Mouse (Mus musculus) myocyte (in vitro differentiated cells): ENCODE data around the gene Pdk2. TPM values are rescaled to one million over a fixed set of nuclear protein-coding genes. Genes with fewer than 3 reads are reported as not detected.

Experiments used
- H3K27me3 ChIP-seq: one replicate; pipeline ENCODE4 v1.6.1; 2011; ENCODE audit not compliant: control insufficient read depth, insufficient read depth, insufficient read length
- H3K36me3 ChIP-seq: one replicate; pipeline ENCODE4 v1.6.1; 2011; ENCODE audit not compliant: control insufficient read depth, insufficient read depth
- H3K4me2 ChIP-seq: one replicate; pipeline ENCODE4 v1.6.1; 2011; ENCODE audit warnings: low read depth, control low read depth
- H3K4me3 ChIP-seq: one replicate; pipeline ENCODE4 v1.5.1; 2011; ENCODE audit warnings: mild to moderate bottlenecking, control low read depth, moderate library complexity
- H3K79me2 ChIP-seq: one replicate; pipeline ENCODE4 v1.6.1; 2011; ENCODE audit not compliant: control insufficient read depth, insufficient read depth
- H3ac ChIP-seq: one replicate; pipeline ENCODE4 v1.6.1; 2011; ENCODE audit not compliant: control insufficient read depth, insufficient read length
- CEBPB ChIP-seq: IDR thresholded peaks from 2 replicates; pipeline ENCODE4 v1.6.1; 2011; ENCODE audit warnings: mild to moderate bottlenecking, moderate library complexity; ENCODE audit not compliant: poor library complexity, insufficient read depth, severe bottlenecking
- E2F4 ChIP-seq: IDR thresholded peaks from one replicate; pipeline ENCODE4 v1.6.1; 2011; ENCODE audit warnings: mild to moderate bottlenecking, control low read depth, moderate library complexity; ENCODE audit not compliant: insufficient read depth
- MAX ChIP-seq: IDR thresholded peaks from one replicate; pipeline ENCODE4 v1.6.1; 2011; ENCODE audit warnings: low read depth, mild to moderate bottlenecking, control low read depth
- MYOD1 ChIP-seq, 3 experiments: IDR thresholded peaks; one replicate each; pipeline ENCODE4 v1.6.1; 2011; ENCODE audit warnings: control low read depth in 2 of 3, low read depth in 2 of 3, mild to moderate bottlenecking in 2 of 3, moderate library complexity in 1 of 3; ENCODE audit not compliant: insufficient read length in 2 of 3, control insufficient read depth in 1 of 3
- MYOG ChIP-seq, 3 experiments: IDR thresholded peaks; one replicate each; pipeline ENCODE4 v1.6.1; 2011; ENCODE audit warnings: control low read depth in 2 of 3, low read depth in 2 of 3, mild to moderate bottlenecking in 2 of 3; ENCODE audit not compliant: insufficient read length in 2 of 3, control insufficient read depth in 1 of 3, insufficient read depth in 1 of 3
- POLR2A ChIP-seq: IDR thresholded peaks from one replicate; pipeline ENCODE4 v1.6.1; 2011; ENCODE audit warnings: low read depth, mild to moderate bottlenecking, control low read depth, moderate library complexity; ENCODE audit not compliant: insufficient read length
- POLR2AphosphoS2 ChIP-seq: IDR thresholded peaks from one replicate; pipeline ENCODE4 v1.6.1; 2011; ENCODE audit warnings: low read depth, control low read depth; ENCODE audit not compliant: insufficient read length
- REST ChIP-seq: IDR thresholded peaks from one replicate; pipeline ENCODE4 v1.6.1; 2011; ENCODE audit warnings: mild to moderate bottlenecking, control low read depth, moderate library complexity; ENCODE audit not compliant: insufficient read depth, insufficient read length
- SRF ChIP-seq: IDR thresholded peaks from one replicate; pipeline ENCODE4 v1.6.1; 2011; ENCODE audit warnings: low read depth; ENCODE audit not compliant: control insufficient read depth, insufficient read length
- TCF12 ChIP-seq: IDR thresholded peaks from one replicate; pipeline ENCODE4 v1.6.1; 2011; ENCODE audit warnings: mild to moderate bottlenecking, control low read depth; ENCODE audit not compliant: poor library complexity, insufficient read depth, severe bottlenecking
- TCF3 ChIP-seq: IDR thresholded peaks from one replicate; pipeline ENCODE4 v1.6.1; 2011; ENCODE audit warnings: low read depth, control low read depth; ENCODE audit not compliant: insufficient read length
- USF1 ChIP-seq: IDR thresholded peaks from one replicate; pipeline ENCODE4 v1.6.1; 2011; ENCODE audit warnings: low read depth, mild to moderate bottlenecking, control low read depth, moderate library complexity
- polyA plus RNA-seq: library from polyadenylated mRNA; unstranded; fragments of >200 nt; fragmentation: generic; extraction: Trizol; gene quantifications from one replicate; pipeline ENCODE4 v1.2.1, GENCODE M21; 2012; ENCODE audit warnings: missing spikeins

Pdk2 gene
- polyA plus RNA-seq, 1 experiment, result 33.3 TPM

GRCm38 (mm10) chr11:95000548-95000947 lies 40.6 kb downstream of the Pdk2 start:
- H3K27me3 ChIP-seq, result no peaks in the 10 kb centered on the region
- no peak overlapping the region for H3K4me3 ChIP-seq
- no peak overlapping the region for H3ac ChIP-seq
- H3K79me2 ChIP-seq, result peaks cover 8% of the 10 kb centered on the region
- peaks cover 10% of the 10 kb centered on the region for H3K36me3 ChIP-seq
- no peak overlapping the region for H3K4me2 ChIP-seq
- no peak for TF ChIP-seq USF1
- no peak for TF ChIP-seq MYOG (IDR thresholded peaks at IDR 0.05; ENCODE audit: control insufficient read depth in 1 of 3, insufficient read depth in 1 of 3, insufficient read length in 2 of 3, low read depth in 2 of 3)
- TF ChIP-seq POLR2A, result no peak
- no peak for TF ChIP-seq SRF
- no peak for TF ChIP-seq REST
- no peak for TF ChIP-seq MAX
- no peak for TF ChIP-seq POLR2AphosphoS2
- TF ChIP-seq E2F4, result no peak
- TF ChIP-seq TCF3, result no peak
- no peak for TF ChIP-seq CEBPB
- TF ChIP-seq MYOD1 (IDR thresholded peaks at IDR 0.05; ENCODE audit: control insufficient read depth in 1 of 3, insufficient read length in 2 of 3, low read depth in 2 of 3), result no peak
- TF ChIP-seq TCF12, result no peak

- no peak overlapping the region for H3K4me3 ChIP-seq
- no peak overlapping the region for H3K4me2 ChIP-seq
- H3K27me3 ChIP-seq, result no peaks in the 10 kb centered on the region
- H3K36me3 ChIP-seq, result peaks cover 11% of the 10 kb centered on the region
- H3K79me2 ChIP-seq, result peaks cover 11% of the 10 kb centered on the region
- TF ChIP-seq MAX (no peak), MYOG (IDR thresholded peaks at IDR 0.05; ENCODE audit: control insufficient read depth in 1 of 3, insufficient read depth in 1 of 3, insufficient read length in 2 of 3, low read depth in 2 of 3) (no peak), TCF12 (no peak), POLR2A (no peak), USF1 (no peak), MYOD1 (IDR thresholded peaks at IDR 0.05; ENCODE audit: control insufficient read depth in 1 of 3, insufficient read length in 2 of 3, low read depth in 2 of 3) (no peak), TCF3 (no peak), E2F4 (no peak), CEBPB (no peak), SRF (no peak), REST (no peak), POLR2AphosphoS2 (no peak)
- H3ac ChIP-seq, result no peak overlapping the region
These were observed 41.0 kb downstream of the Pdk2 start for GRCm38 (mm10) chr11:95000128-95000527.

GRCm38 (mm10) chr11:94998041-94998531 lies 43.1 kb downstream of the Pdk2 start:
- no peak for TF ChIP-seq REST
- no peak for TF ChIP-seq MYOD1 (IDR thresholded peaks at IDR 0.05; ENCODE audit: control insufficient read depth in 1 of 3, insufficient read length in 2 of 3, low read depth in 2 of 3)
- TF ChIP-seq POLR2A, result no peak
- no peak for TF ChIP-seq POLR2AphosphoS2
- TF ChIP-seq E2F4, result no peak
- no peak for TF ChIP-seq MAX
- TF ChIP-seq CEBPB, result no peak
- no peak for TF ChIP-seq TCF3
- TF ChIP-seq MYOG (IDR thresholded peaks at IDR 0.05; ENCODE audit: control insufficient read depth in 1 of 3, insufficient read depth in 1 of 3, insufficient read length in 2 of 3, low read depth in 2 of 3), result no peak
- no peak for TF ChIP-seq SRF
- TF ChIP-seq USF1, result no peak
- H3K4me2 ChIP-seq, result no peak overlapping the region
- H3K4me3 ChIP-seq, result no peak overlapping the region
- H3K27me3 ChIP-seq, result no peaks in the 10 kb centered on the region
- no peak overlapping the region for H3ac ChIP-seq
- peaks cover 31% of the 10 kb centered on the region for H3K79me2 ChIP-seq
- peaks cover 15% of the 10 kb centered on the region for H3K36me3 ChIP-seq

- Histone ChIP-seq H3K27me3 (no peaks in the 10 kb centered on the region), H3K4me3 (no peak overlapping the region), H3ac (no peak overlapping the region), H3K4me2 (no peak overlapping the region), H3K36me3 (peaks cover 15% of the 10 kb centered on the region), H3K79me2 (peaks cover 36% of the 10 kb centered on the region)
- TF ChIP-seq SRF, result no peak
- TF ChIP-seq REST, result no peak
- TF ChIP-seq POLR2AphosphoS2, result no peak
- TF ChIP-seq MAX, result no peak
- TF ChIP-seq TCF12, result no peak
- no peak for TF ChIP-seq USF1
- no peak for TF ChIP-seq CEBPB
- no peak for TF ChIP-seq MYOD1 (IDR thresholded peaks at IDR 0.05; ENCODE audit: control insufficient read depth in 1 of 3, insufficient read length in 2 of 3, low read depth in 2 of 3)
- no peak for TF ChIP-seq MYOG (IDR thresholded peaks at IDR 0.05; ENCODE audit: control insufficient read depth in 1 of 3, insufficient read depth in 1 of 3, insufficient read length in 2 of 3, low read depth in 2 of 3)
- no peak for TF ChIP-seq POLR2A
- TF ChIP-seq E2F4, result no peak
- TF ChIP-seq TCF3, result no peak
These were observed 43.6 kb downstream of the Pdk2 start for GRCm38 (mm10) chr11:94997596-94997995.
